Mouse (Mus musculus): ENCODE measurements around the gene Chl1. TPM values are rescaled to one million over a fixed set of nuclear protein-coding genes. Genes with fewer than 3 reads are reported as not detected.

Gene Chl1
- polyA plus RNA-seq, 1 experiment from 2014 or later, result 7.4 TPM

DNA sequence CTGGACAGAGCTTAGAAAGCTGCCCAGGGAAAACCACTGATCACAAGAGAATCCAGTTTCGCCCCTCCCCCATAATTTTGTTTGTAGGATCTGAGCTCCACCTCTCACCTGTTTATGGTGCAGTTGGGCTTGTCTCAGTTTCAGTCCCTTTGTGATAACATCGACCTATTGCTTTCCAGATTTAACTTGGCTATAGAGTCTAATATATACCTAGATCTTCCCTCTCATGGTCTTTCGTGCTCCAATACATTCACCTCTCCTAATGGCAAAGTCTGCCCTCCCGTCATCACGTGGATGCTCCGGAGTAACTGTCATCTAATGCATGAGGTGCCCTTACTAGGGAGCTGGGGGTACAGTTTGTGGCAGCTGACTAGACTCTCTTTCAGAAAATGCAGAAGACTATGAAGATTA lies 2.5 kb downstream of the Chl1 start:
- H3K4me1 ChIP-seq, result peaks cover 16% of the 10 kb centered on the region
- peaks cover 31% of the 10 kb centered on the region for H3K27me3 ChIP-seq
- H3K36me3 ChIP-seq, result no peaks in the 10 kb centered on the region
- no peak overlapping the region for H3K4me3 ChIP-seq (replicated peaks)
- 51% methylated on average over 6 of the region's 6 CpGs for WGBS
- H3K27ac ChIP-seq (replicated peaks), result no peak overlapping the region
- H3K9ac ChIP-seq, result no peak overlapping the region
- no peak overlapping the region for H3K4me2 ChIP-seq (replicated peaks)
- no peak for ATAC-seq (ENCODE audit: insufficient number of reproducible peaks, low FRiP score, low TSS enrichment, low read depth)
- no peaks in the 10 kb centered on the region for H3K9me3 ChIP-seq (replicated peaks)

DNA sequence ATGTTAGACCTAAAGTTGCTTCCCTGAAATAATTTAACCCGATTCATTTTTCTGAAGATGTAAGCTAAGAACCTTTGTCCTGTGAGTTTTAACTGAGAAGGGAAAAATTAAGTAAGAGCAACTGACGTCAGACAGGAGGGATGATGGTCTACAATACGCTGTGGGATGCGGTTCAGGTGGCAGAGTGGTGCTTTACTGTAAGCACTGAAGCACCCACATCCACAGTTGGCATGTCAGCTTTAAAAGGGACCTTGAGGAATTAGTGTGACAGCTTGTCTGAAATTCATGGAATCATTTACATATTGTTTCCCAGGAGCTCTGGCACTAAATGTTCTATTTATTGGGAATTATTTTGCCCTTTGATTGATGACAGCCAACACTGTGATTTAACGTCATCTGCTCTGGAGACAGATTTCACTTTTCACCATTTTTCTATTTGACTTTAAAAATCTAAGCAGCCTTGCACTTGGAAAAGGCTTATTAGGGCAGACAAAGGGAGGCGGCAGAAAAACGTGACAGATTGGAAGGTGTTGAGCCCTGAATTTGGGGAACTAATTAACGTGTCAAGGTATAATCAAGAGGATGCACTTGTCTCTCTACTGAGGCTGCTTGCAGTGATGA lies 3.3 kb downstream of the Chl1 start:
- Histone ChIP-seq H3K4me1 (peaks cover 16% of the 10 kb centered on the region), H3K4me2 (replicated peaks) (no peak overlapping the region), H3K27me3 (peaks cover 31% of the 10 kb centered on the region), H3K4me3 (replicated peaks) (no peak overlapping the region), H3K9ac (no peak overlapping the region), H3K27ac (replicated peaks) (no peak overlapping the region), H3K9me3 (replicated peaks) (no peaks in the 10 kb centered on the region), H3K36me3 (no peaks in the 10 kb centered on the region)
- ATAC-seq (ENCODE audit: insufficient number of reproducible peaks, low FRiP score, low TSS enrichment, low read depth), result no peak
- 64% methylated on average over 8 of the region's 8 CpGs for WGBS

DNA sequence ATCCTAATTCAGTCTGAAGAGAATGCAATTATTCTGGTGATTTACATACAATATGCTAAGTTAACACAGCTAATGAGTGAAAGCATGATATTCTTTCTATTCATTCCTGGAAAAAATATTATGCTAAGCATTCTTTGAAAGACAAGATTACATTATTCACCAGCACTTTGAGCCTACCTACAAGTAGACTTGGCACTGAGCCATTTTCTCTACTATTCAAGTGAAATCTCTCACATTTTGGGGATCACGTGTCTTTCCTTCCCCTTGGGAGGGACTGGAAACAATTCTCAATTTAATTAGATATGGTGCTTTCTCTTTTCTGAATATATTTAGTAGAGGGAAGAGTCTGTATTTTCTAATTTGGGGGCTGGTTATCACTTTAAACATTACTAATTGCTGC lies 4.0 kb downstream of the Chl1 start:
- H3K4me2 ChIP-seq (replicated peaks), result no peak overlapping the region
- no peak overlapping the region for H3K9ac ChIP-seq
- H3K27me3 ChIP-seq, result peaks cover 30% of the 10 kb centered on the region
- H3K4me3 ChIP-seq (replicated peaks), result no peak overlapping the region
- H3K27ac ChIP-seq (replicated peaks), result no peak overlapping the region
- no peaks in the 10 kb centered on the region for H3K9me3 ChIP-seq (replicated peaks)
- peaks cover 16% of the 10 kb centered on the region for H3K4me1 ChIP-seq
- no peaks in the 10 kb centered on the region for H3K36me3 ChIP-seq
- no peak for ATAC-seq (ENCODE audit: insufficient number of reproducible peaks, low FRiP score, low TSS enrichment, low read depth)
- WGBS, result 16% methylated on average over 1 of the region's 1 CpGs

DNA sequence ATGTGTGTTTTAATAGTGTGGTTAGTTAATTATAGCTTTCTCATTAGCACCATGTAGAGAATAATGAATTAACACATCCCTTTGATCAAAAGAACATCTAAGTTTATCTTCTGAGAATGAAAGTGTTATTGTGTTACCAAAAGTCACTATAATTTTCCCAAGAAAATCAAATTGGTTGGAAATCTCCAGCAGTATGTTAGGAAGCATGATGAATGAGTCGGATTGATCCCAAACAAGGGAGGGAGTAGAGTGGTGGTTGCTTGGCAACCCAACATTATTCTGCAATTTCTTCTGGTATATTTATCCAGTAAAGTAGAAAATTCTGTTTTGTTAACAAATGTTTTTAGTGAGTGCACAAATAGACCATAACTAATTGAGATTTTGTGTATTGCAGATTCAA lies 4.4 kb downstream of the Chl1 start:
- ATAC-seq (ENCODE audit: insufficient number of reproducible peaks, low FRiP score, low TSS enrichment, low read depth), result no peak
- WGBS, result 71% methylated on average over 1 of the region's 1 CpGs
- Histone ChIP-seq H3K9me3 (replicated peaks) (no peaks in the 10 kb centered on the region), H3K36me3 (no peaks in the 10 kb centered on the region), H3K4me2 (replicated peaks) (no peak overlapping the region), H3K27ac (replicated peaks) (no peak overlapping the region), H3K9ac (no peak overlapping the region), H3K4me1 (peaks cover 16% of the 10 kb centered on the region), H3K4me3 (replicated peaks) (no peak overlapping the region), H3K27me3 (peaks cover 26% of the 10 kb centered on the region)

DNA sequence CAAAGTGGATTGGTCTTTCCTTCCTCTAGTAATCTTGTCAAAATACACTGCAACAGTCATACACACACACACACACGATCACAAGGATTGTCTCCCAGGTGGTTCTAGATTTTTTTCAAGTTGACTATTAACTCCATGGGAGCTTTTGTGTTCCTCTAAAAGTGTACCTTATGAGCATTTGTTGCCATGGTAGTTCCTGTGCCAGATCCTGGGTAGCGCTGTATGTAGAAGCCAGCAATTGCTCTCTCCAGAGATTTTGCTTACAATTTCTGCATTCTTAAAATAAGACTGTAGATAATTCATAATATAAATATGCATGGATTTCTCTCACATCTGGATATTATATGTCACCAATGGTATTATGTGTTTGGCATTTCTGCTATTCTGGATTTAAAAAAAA lies 9.2 kb downstream of the Chl1 start:
- H3K9me3 ChIP-seq (replicated peaks), result no peaks in the 10 kb centered on the region
- H3K27ac ChIP-seq (replicated peaks), result no peak overlapping the region
- no peaks in the 10 kb centered on the region for H3K4me1 ChIP-seq
- no peaks in the 10 kb centered on the region for H3K36me3 ChIP-seq
- H3K4me2 ChIP-seq (replicated peaks), result no peak overlapping the region
- H3K4me3 ChIP-seq (replicated peaks), result no peak overlapping the region
- WGBS, result 77% methylated on average over 2 of the region's 2 CpGs
- H3K27me3 ChIP-seq, result no peaks in the 10 kb centered on the region
- no peak for ATAC-seq (ENCODE audit: insufficient number of reproducible peaks, low FRiP score, low TSS enrichment, low read depth)
- H3K9ac ChIP-seq, result no peak overlapping the region

DNA sequence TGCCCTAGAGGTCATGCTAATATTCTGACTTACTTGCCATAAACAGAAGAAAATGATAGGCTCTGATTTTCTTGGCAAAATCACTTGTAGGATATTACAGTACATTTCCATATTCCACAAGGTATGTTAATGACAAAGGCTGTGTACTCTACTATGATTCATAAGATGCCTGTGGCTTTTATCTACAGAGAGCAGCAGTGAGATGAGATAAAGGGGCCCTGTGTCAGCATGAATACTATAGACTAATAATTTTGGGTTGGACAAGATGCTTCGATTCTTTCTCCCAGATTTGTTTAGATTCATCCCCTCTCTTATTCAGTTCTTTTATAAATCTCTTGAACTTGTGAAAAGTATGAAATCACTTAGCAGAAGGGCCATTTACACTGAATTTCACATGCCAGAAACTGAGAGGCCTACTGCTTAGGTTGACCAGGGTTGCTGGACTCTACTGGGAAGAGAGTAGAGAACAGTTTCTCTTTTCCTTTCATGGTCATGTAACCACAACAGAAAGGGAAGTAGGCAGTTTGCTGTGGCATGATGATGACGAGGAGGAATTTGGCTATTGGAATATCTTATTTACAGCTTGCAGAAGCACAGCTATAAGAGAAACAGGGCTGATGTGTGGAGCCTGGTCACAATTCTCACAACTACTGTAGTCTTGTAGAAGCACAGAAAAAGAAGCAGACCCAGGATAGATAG lies 15.1 kb downstream of the Chl1 start:
- H3K4me1 ChIP-seq, result no peaks in the 10 kb centered on the region
- H3K27ac ChIP-seq (replicated peaks), result no peak overlapping the region
- H3K9ac ChIP-seq, result no peak overlapping the region
- no peaks in the 10 kb centered on the region for H3K9me3 ChIP-seq (replicated peaks)
- no peak overlapping the region for H3K4me2 ChIP-seq (replicated peaks)
- H3K27me3 ChIP-seq, result no peaks in the 10 kb centered on the region
- H3K4me3 ChIP-seq (replicated peaks), result no peak overlapping the region
- no peak for ATAC-seq (ENCODE audit: insufficient number of reproducible peaks, low FRiP score, low TSS enrichment, low read depth)
- H3K36me3 ChIP-seq, result no peaks in the 10 kb centered on the region
- WGBS, result 68% methylated on average over 2 of the region's 2 CpGs

DNA sequence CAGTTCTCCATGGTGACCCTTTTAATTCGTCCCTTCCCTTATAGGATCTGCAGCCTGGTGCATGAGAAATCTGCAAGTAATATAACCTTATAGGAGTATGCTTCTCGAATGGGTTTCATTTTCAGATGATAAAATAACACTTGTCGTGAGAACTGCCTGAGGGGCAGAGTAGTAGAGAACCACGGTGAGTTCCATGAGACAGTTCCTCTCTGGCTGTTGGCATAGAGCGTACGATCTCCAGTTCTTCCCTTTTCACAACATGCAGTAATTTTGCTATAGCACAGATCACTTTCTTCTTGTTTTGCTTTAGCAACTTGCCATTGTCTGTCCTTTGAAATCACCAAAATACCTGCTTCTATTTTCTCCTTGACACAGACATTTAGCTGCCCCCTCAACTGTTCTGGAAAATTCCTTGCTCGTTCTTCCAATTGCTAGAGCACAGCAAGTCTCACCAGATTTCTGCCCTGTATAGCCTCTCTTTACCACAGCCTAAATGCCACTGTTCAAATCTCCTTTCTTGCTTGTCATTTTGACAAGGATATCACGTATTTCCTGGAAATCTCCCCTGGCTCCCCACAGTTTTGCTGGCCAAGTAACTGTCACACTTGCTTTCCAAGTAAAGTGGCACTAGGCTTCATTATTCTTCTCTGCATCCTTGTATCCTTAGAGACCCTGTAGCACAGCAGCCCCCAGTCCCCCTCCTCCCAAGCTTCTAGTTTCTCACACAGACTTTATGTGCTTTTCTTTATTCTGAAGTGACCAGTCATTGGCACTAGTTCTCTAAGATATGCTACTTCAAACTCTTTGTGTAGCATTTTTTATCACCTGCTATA lies 16.8 kb downstream of the Chl1 start:
- Histone ChIP-seq H3K9ac (no peak overlapping the region), H3K4me1 (no peaks in the 10 kb centered on the region)
- no peak for ATAC-seq (ENCODE audit: insufficient number of reproducible peaks, low FRiP score, low TSS enrichment, low read depth)

DNA sequence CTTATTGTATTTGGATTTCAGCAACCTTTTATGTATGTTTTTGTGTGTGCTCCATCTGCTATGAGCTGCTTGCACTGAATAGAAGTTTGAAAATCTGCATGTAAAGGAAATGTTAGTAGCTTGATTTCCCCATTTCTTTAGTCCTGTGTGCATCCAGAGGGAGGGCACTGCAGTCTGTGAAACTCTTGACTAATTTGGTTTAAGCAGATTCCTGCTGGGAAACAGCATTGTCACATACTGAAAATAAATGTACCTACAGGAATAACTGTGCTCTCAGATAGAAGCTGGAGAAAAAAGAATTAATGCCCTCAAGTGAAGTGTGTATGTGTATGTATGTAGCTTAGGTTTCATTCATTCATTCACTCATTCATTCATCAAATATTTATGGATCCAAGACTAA lies 22.7 kb downstream of the Chl1 start:
- H3K27me3 ChIP-seq, result no peaks in the 10 kb centered on the region
- no peak overlapping the region for H3K27ac ChIP-seq (replicated peaks)
- H3K4me2 ChIP-seq (replicated peaks), result no peak overlapping the region
- no peak overlapping the region for H3K9ac ChIP-seq
- no peaks in the 10 kb centered on the region for H3K9me3 ChIP-seq (replicated peaks)
- no peak overlapping the region for H3K4me3 ChIP-seq (replicated peaks)
- H3K4me1 ChIP-seq, result no peaks in the 10 kb centered on the region
- no peaks in the 10 kb centered on the region for H3K36me3 ChIP-seq
- no peak for ATAC-seq (ENCODE audit: insufficient number of reproducible peaks, low FRiP score, low TSS enrichment, low read depth)

More for the DNA sequence above, 16.8 kb downstream of the Chl1 start:
- Histone ChIP-seq H3K4me3 (replicated peaks) (no peak overlapping the region), H3K36me3 (no peaks in the 10 kb centered on the region), H3K27ac (replicated peaks) (no peak overlapping the region), H3K9me3 (replicated peaks) (no peaks in the 10 kb centered on the region), H3K4me2 (replicated peaks) (no peak overlapping the region), H3K27me3 (no peaks in the 10 kb centered on the region)
- 57% methylated on average over 8 of the region's 8 CpGs for WGBS

DNA sequence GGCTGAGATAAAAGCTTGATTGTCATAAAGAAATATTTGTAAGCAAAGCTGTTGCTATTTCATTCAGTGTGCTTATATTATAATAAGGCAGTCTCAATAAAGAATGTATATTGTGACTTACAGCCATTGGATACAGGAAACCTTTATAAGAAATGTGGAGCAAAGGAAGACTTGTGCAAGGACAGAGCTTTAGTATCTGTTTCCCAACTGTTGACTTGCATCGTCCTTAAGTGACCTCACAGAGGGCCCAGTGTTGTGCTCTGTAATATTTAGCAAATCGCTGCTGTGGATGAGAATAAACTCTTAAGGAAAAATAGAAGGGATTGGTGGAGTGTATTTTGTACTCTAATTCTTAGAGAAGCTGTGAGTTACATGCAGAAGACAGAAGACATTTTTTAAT lies 23.6 kb downstream of the Chl1 start:
- Histone ChIP-seq H3K4me2 (replicated peaks) (no peak overlapping the region), H3K4me1 (no peaks in the 10 kb centered on the region), H3K4me3 (replicated peaks) (no peak overlapping the region), H3K27me3 (no peaks in the 10 kb centered on the region), H3K27ac (replicated peaks) (no peak overlapping the region), H3K9me3 (replicated peaks) (no peaks in the 10 kb centered on the region), H3K9ac (no peak overlapping the region), H3K36me3 (no peaks in the 10 kb centered on the region)
- no peak for ATAC-seq (ENCODE audit: insufficient number of reproducible peaks, low FRiP score, low TSS enrichment, low read depth)
- 72% methylated on average over 2 of the region's 2 CpGs for WGBS

DNA sequence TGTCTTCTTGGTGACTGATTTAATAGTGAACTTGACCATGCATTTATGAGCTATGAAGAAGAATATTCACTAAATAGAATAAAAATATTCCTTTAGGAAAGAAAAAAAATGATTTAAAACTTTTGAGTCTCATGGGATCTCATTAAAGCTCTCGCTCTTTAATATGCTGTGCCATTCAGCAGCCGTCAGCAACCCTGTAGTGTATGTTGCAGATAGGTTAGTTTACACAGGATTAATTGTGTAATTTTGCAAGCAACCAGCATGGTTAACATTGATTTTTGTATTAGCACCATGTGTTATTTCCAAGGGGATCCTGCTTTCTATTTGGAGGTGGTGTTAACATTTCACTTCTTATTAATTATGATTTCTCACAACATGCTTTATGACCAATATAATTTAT lies 32.2 kb downstream of the Chl1 start:
- no peaks in the 10 kb centered on the region for H3K36me3 ChIP-seq
- no peak overlapping the region for H3K9ac ChIP-seq
- H3K27ac ChIP-seq (replicated peaks), result no peak overlapping the region
- H3K4me2 ChIP-seq (replicated peaks), result no peak overlapping the region
- no peaks in the 10 kb centered on the region for H3K9me3 ChIP-seq (replicated peaks)
- no peaks in the 10 kb centered on the region for H3K4me1 ChIP-seq
- no peak for ATAC-seq (ENCODE audit: insufficient number of reproducible peaks, low FRiP score, low TSS enrichment, low read depth)
- 80% methylated on average over 2 of the region's 2 CpGs for WGBS
- no peak overlapping the region for H3K4me3 ChIP-seq (replicated peaks)
- no peaks in the 10 kb centered on the region for H3K27me3 ChIP-seq

DNA sequence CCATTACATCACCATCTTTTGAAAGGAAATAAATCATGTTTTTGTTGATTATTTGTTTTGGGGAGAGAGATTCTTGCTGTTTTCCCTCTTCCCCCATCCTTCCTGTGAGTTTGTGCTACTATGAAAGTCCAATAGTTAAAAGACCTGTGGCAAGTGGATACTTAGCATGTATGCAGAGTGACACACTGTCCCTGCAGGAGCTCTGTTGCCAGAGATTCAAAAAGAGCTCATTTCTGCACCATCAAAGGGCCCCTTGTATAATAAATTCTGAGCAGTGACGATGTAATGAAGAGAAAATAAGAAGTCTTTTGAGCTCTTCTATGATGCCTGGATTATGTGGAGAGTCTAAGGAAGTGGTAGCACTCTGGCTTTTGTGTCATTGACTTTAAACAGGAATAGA lies 33.4 kb downstream of the Chl1 start:
- H3K4me3 ChIP-seq (replicated peaks), result no peak overlapping the region
- H3K4me2 ChIP-seq (replicated peaks), result no peak overlapping the region
- H3K36me3 ChIP-seq, result no peaks in the 10 kb centered on the region
- ATAC-seq (ENCODE audit: insufficient number of reproducible peaks, low FRiP score, low TSS enrichment, low read depth), result no peak
- H3K4me1 ChIP-seq, result no peaks in the 10 kb centered on the region
- no peak overlapping the region for H3K27ac ChIP-seq (replicated peaks)
- H3K9ac ChIP-seq, result no peak overlapping the region
- no peaks in the 10 kb centered on the region for H3K27me3 ChIP-seq
- WGBS, result 41% methylated on average over 1 of the region's 1 CpGs
- H3K9me3 ChIP-seq (replicated peaks), result no peaks in the 10 kb centered on the region

Data from embryonic facial prominence, embryonic 15.5 days (tissue).